Mouse (Mus musculus): ENCODE measurements around the gene Mageb18.
"Not testable (repeated sequence)": the region's sequence is repeated elsewhere in the genome, so short reads cannot be mapped to it uniquely, and the experiment has no call there.

Gene Mageb18

DNA sequence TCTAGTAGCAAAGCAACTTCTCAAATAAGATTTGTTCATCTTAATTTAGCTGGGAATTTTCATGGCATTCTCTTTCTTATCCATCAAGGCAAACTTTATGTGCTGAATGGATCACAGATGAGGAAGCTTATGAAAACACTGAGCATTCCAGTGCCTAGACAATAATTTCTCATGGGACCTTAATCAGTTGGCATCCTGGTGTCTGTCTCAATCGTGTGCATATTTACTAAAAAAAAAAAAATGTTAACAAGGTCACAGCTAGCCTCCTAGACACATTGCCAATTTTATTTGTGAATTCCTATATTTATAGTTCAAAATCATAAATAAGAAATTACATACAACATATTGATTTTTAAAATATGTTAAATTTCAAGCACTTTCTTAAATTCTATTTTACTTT is at the start of gene Mageb18:
TSS of gene Mageb18 (minus strand) at position 101 of the 400 bp plus-strand sequence.
- DNase-seq (ENCODE audit: low spot score): no peak

DNA sequence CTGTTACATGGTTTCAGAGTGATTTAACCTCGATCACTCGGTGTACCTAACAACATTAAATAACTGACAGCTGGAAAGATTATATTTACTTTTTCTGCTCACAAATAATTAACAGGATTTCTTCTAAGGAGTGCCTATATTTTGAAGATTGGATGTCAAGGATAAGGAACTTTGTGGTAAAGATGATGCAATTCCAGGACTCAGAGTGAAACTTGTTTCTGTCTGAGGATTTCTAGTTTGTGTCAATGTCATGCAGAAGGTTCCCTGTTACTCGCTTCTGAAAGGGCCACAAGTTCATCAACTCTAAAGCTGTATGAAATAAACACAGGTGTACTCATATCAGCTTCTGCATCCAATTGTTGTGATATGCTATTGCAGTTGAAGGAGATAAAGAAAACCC is 13.4 kb upstream of the Mageb18 start:
- no peak for DNase-seq (ENCODE audit: low spot score)

DNA sequence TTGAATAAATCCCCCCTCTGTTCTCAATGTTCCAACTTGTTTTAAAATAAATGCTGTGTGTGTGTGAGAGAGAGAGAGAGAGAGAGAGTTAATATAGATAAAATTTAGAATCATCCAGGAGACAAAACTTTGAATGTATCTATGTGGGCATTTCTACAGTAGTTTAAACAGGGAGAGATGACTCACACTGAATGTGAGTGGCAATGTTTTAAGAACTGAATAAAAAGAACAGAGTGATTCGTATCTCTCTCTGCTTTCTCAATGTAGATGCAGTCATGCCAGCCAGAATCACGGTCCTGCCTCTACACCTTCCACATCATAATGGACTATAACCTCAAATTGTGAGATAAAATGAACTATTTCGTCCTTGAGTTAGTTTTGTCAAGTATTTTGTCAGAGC is 11.1 kb upstream of the Mageb18 start:
- DNase-seq (ENCODE audit: low spot score): no peak

DNA sequence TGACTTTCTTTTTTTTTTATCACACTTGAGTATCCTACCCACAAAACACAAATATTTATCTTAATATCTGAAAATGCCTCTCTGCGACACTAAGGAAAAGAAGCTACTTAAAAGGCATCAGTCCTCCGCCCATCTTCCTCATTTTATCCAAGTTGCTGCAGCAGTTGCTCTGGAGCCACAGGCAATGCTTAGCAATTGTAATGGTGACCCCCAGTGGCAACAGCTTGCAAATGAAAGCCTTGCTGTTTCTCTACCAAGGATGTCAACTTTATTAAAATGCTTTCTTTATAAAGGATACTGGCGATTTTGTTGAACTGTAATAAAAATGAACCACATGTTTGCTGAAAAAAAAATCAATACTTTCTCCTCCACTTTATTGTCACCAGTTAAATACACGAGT is 2.0 kb downstream of the Mageb18 start:
- no peak for DNase-seq (ENCODE audit: low spot score)

DNA sequence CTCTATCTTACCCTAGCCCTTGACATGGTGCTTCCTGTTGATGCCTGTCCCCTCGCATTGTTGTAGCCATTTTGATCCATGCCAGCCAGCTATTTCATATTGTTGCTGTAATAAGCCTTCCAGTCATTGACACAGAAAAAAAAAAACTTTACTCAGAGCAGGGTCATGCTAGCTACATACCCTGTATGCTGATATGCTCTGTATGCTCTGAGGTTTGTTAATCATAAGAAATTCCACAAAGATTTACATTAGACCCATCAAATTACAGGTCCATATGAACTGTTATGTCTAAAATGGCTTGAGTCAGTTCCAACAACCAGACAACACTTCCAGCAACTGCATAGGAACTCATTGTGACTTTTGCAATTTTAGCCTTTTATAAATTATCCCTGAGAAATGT is 71.5 kb downstream of the Mageb18 start:
- DNase-seq (ENCODE audit: low spot score): no peak

DNA sequence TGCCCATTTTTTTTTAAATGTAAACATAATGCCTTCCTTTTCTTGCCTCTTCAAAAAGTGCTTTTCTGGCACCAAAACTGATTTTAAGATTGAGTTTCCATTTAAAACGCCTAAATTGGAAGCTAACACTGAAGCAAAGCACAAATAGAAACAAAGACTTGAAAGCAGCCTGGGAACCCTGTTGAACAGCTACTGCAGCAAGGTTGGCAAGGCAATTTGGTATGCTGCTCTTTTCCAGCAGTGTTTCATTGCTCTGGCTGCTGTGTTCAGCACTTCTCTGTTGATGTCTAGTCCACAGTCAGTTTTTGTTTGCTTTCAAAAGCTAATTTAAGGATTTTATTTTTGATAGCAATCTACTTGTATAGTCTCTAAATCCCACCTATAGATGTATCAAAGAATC is 101.1 kb downstream of the Mageb18 start:
- no peak for DNase-seq (ENCODE audit: low spot score)

DNA sequence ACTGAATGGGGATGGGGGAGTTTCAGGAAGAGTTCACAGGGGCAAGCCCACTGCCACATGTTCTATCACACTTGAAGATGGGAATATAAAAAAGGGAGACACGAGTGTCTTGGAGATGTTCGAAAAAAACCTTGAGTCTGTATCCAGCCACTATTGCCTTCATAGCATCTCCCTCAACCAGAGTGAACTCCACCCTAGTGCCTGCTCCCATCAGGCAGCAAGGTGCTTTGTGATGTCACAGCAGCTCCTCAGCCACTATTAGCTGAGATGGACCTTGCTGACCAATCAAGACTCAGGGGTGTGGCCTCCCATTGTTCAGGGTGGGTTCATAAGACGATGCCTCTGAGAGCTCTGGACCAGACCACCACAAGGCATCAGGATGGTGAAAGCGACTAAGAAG is 109.7 kb downstream of the Mageb18 start, which contains the start of gene Gm5941:
TSS of gene Gm5941 (plus strand) at position 301 of the 400 bp plus-strand sequence.
- DNase-seq (ENCODE audit: low spot score): not testable (repeated sequence)

DNA sequence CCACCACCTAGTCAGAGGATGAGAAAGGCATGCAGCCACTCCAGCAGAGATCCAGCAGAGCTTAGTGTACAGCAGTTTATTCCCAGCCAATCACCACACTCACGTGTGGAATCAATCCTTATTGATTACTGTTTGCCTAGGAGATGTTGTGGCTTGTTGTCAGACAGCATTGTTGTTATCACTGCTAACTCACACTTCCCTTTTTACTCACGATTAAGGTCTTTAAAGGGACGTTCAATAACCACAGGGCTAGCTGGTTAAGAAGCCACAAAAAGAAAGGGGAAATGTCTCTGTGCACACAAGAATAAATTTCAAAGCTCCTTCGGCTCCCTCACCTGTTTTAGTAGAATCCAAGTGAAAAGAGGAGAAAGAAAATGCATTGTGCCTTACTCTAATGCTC is 134.6 kb downstream of the Mageb18 start:
- DNase-seq (ENCODE audit: low spot score): no peak

DNA sequence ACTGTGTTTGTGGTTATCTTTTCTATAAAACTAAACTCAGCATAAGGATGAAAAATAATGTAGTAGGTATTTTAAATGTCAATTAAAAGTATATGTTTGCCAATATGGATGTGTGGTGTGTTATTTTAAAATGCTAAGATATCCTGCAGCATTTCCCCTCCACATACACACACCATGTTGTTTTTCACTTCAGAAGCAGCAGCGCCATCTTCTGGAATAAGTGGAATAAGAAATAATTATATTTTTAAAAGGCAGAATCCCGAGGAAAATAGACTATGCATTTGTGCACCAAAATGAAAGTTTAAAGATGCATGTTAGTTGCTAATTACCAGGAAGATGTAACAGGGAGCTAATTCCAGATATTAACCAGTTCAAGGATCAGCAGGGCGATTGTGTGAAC is 138.9 kb downstream of the Mageb18 start:
- DNase-seq (ENCODE audit: low spot score): no peak

DNA sequence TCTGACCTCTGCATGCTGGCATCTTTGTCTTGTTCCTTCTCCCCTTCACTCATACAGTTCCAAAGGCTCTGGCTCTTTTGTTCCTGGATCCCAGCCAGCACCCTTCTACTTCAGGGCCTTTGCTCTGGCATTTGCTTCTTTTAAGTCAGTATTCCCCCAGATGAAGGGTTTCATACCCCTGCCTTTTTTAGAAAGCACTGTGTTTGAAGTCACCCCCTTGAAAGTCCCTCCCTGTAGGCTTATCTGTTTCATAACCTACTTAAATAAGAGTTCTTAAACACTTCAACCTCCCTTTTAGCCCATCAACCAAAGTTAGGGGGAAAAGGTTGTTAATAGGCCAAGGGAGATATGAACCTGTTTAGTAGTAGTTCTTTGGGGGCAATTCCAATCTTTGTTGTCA is 212.0 kb downstream of the Mageb18 start:
- DNase-seq (ENCODE audit: low spot score): no peak

DNA sequence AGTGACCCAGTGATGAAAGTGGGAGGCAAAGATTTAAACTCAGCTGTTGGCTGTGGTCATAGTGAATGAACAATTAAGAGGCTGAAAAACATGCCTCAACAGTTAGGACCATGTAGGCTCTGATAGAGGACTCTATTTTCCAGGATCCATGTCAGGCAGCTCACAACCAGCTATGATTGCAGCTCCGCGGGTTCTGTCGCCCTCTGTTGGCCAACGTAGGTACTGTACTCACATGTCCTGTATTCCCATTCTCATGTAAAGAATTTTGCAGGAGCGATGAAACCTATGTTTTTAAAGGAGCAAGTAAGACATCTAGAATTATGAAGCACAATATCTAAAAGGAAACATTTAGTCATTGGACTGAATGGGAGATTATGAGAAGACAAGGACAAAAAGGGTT is 256.4 kb downstream of the Mageb18 start:
- no peak for DNase-seq (ENCODE audit: low spot score)

DNA sequence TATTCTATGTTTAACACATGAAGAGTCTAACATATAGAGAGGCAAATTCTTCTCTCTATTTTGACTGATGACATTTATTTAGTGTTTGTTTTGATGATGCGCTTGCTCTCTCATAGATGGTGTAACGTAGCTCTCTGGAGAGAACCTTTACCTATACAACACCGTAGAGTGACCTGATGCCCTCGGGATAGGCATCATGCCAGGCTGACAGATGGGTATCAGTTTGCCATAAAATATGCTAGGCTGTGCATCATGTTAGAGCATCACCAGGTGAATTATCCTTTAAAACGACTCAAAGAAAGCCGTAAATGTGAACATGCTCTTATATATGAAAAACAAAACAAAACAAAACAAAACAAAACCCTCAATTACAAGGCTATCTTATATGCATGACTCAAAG is 258.5 kb downstream of the Mageb18 start:
- DNase-seq (ENCODE audit: low spot score): no peak

DNA sequence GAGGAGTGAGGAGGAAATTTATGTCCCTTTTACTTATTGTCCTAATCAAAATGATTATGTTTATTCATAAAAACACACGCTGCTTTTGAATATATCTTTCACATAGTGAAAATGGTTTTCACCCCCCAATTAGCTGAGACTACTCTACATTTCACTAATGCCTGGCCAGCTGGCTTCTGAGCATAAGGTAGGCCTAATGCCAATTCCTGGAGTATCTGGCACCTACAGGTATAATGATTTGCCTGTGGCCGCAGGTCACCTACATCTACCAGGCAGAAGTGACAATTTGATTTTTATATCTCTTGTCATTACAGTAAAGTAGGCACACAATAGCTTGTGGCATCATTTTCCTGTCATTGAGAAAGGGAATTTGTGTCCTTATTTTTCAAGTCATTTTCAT is 259.8 kb downstream of the Mageb18 start:
- DNase-seq (ENCODE audit: low spot score): no peak

DNA sequence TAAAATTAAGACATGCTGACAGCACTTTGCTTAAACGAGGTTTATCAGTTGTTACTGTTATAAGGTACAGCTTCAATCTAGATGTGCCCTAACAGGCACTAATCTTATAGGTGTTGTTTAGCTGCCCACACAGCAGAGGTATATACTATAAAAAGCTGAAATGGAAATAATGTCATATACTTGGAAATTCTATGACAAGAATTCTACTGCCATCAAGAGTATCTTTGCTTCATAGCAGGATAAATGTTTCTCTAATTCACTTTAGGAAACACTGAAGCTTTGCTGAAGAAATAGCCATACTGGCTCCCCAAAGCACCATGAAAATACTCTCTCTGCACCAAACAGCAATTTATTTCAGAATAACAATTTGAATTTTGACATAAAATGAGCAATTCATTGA is 265.9 kb downstream of the Mageb18 start:
- DNase-seq (ENCODE audit: low spot score): no peak

DNA sequence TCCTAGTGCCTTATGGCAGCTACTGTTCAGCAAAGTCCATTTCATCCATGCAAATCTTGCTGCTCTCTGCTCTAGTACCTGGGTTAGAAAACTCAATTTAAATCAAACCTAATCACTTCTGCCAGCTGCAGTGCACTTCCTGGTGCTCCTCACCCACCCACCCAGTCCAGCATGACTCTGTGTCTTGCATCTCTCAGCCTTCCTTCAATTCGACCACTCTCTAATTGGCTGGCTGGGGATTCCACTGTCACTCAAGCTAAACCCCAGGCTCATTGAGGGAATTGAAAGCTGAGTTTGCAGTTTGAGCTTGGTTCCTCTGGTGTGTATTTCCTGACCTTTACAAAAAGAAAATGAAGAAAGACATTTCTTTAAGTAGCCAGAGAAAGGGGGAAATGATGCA is 275.8 kb downstream of the Mageb18 start:
- no peak for DNase-seq (ENCODE audit: low spot score)

DNA sequence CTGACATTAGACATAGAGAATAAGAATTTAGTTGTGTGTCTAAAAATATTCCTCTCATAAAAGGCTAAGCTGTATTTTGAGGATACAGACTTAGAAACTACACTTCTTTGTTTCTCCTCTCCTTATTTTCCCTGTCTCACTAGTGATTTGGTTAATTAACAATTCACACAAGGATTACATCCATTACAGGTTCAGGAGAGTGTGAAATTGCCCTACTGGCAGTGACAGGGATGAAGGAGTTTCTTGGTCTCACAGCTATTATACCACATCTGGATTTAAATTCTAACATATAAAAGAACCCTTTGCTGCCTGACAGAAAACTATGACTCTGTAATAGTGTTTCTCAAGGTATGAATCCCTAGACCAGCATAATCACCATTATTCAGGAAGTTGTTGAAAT is 318.8 kb downstream of the Mageb18 start:
- DNase-seq (ENCODE audit: low spot score): no peak

All from urinary bladder, postnatal 10 days (tissue).